In genomic region chr5:34948861-34949760, GRCm38 (mm10) we compare ENCODE assay signal across 8 mouse cellular contexts. TPM values are rescaled to one million over a fixed set of nuclear protein-coding genes. Genes with fewer than 3 reads are reported as not detected.
DNase-seq lines count a peak whose midpoint lies in the region; ATAC-seq lines count a peak whose summit lies in the region.

Gene Rgs12, plus strand, starts transcription at chr5:34949445.

- peak within 1 kb of the TSS; percentile 92 for H3K27ac ChIP-seq in hindbrain, embryonic 14.5 days

- DNase-seq in R1 (ENCODE audit: low read depth, low spot score) = peak; percentile 87
- peak; percentile 84 to 93 for DNase-seq in cerebellum, postnatal 10 days
- DNase-seq in frontal cortex, postnatal 36 days (ENCODE audit: low spot score in 2 of 2) = peak; percentile 25 to 32
- peak; percentile 71 for DNase-seq in hindbrain, embryonic 14.5 days (ENCODE audit: low spot score)
- DNase-seq in left cerebral cortex, adult 8-10 months (ENCODE audit: low spot score in 2 of 2) = peak in 1 of 2 experiments; percentile 44
- DNase-seq in right cerebral cortex, adult 2 months (ENCODE audit: low spot score in 2 of 2) = peak; percentile 23 to 25
- DNase-seq in urinary bladder, postnatal 25 days (ENCODE audit: low spot score) = peak; percentile 78

- H3K27me3 ChIP-seq in hindbrain, embryonic 14.5 days (ENCODE audit: control insufficient read depth, insufficient read depth, low read length) = no peaks in the 10 kb centered on the region
- H3K27me3 ChIP-seq in megakaryocyte, embryonic 14.5 days (replicated peaks) = no peaks in the 10 kb centered on the region

- peak within 1 kb of the TSS; percentile 82 for H3K4me3 ChIP-seq in hindbrain, embryonic 14.5 days (replicated peaks; ENCODE audit: low read length)
- H3K4me3 ChIP-seq in megakaryocyte, embryonic 14.5 days (replicated peaks) = peak within 1 kb of the TSS; percentile 94

- H3K4me1 ChIP-seq in hindbrain, embryonic 14.5 days (replicated peaks; ENCODE audit: control insufficient read depth, insufficient read depth, low read length) = peaks cover 24% of the 10 kb centered on the region
- peaks cover 79% of the 10 kb centered on the region for H3K4me1 ChIP-seq in megakaryocyte, embryonic 14.5 days

- H3K9ac ChIP-seq in hindbrain, embryonic 14.5 days = peak within 1 kb of the TSS; percentile 93

- H3K9me3 ChIP-seq in hindbrain, embryonic 14.5 days (ENCODE audit: control insufficient read depth, low read length) = 0 out of 2 replicates have a peak, but pooled peaks cover 4% of the 10 kb centered on the region
- no peaks in the 10 kb centered on the region for H3K9me3 ChIP-seq in megakaryocyte, embryonic 14.5 days

- H3K4me2 ChIP-seq in hindbrain, embryonic 14.5 days (replicated peaks) = peak within 1 kb of the TSS; percentile 68

- under 1% methylated on average over 81 of the region's 84 CpGs for WGBS in hindbrain, embryonic 14.5 days

- peak; percentile 90 for ATAC-seq in hindbrain, embryonic 14.5 days (ENCODE audit: low FRiP score)

- H3K36me3 ChIP-seq in hindbrain, embryonic 14.5 days (replicated peaks; ENCODE audit: control insufficient read depth, insufficient read depth) = no peaks in the 10 kb centered on the region
- H3K36me3 ChIP-seq in megakaryocyte, embryonic 14.5 days (replicated peaks; ENCODE audit: low read length) = peaks cover 26% of the 10 kb centered on the region

RNA-seq across cellular contexts. Expression of gene Rgs12, which starts in this region (rescaled TPM):
- 34.1 and 36.5 TPM in 2 replicates for polyA plus RNA-seq in hindbrain, embryonic 14.5 days (2014; fragmentation: Nextera tagmentation; extraction: Ambion mirVana)
- 10 to 100 TPM; 43.3 to 59.1 (median 45.4) TPM for total RNA-seq in left cerebral cortex, adult 8-10 months (2022)
- polyA plus RNA-seq in megakaryocyte, embryonic 14.5 days (2012; ENCODE audit: insufficient read depth, low replicate concordance) = 37.1 and 38.7 TPM in 2 replicates
